Mouse (Mus musculus) G1E (cell line): Measurements from ENCODE around the gene Mfap4.

ENCODE experiments used
- CTCF ChIP-seq: IDR thresholded peaks from 2 replicates; pipeline ENCODE4 v1.5.1; 2012; ENCODE audit warnings: low read depth, low read length, inconsistent platforms, mixed read lengths
- GATA1 ChIP-seq: IDR thresholded peaks from 2 replicates; pipeline ENCODE4 v1.6.1; 2012; ENCODE audit warnings: borderline replicate concordance, low read length, inconsistent platforms, mixed read lengths
- GATA2 ChIP-seq: IDR thresholded peaks from 2 replicates; pipeline ENCODE4 v1.6.1; 2012; ENCODE audit warnings: low read depth, low read length, inconsistent platforms, borderline replicate concordance
- POLR2AphosphoS5 ChIP-seq: IDR thresholded peaks from 2 replicates; pipeline ENCODE4 v1.6.1; 2012; ENCODE audit warnings: low read depth, low read length, inconsistent platforms; ENCODE audit not compliant: insufficient replicate concordance
- TAL1 ChIP-seq: conservative IDR thresholded peaks from 2 replicates; pipeline ENCODE4 v1.6.1; 2012; ENCODE audit warnings: low read depth, low read length, inconsistent platforms, mixed read lengths

DNA sequence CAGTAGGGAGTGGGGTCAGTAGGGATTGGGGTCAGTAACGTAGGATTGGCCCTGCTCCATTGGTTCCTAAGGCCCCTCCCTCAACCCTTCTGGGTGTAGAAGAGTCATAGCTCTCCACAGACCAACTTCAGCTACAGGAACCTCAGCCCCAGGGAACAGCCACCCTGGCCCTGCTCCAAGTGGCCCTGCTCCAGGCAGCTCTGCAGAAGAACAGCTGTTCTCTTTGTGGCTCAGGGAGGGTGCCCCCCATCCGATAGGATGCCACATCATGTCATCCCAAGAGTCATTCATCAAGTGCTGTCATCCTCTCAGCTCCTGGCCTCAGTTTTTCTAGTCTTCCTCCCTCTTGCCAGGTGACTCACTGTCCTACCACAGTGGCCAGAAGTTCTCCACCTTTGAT, 2.2 kb downstream of the Mfap4 start:
- TF ChIP-seq CTCF, result no peak
- TF ChIP-seq GATA2, result no peak
- no peak for TF ChIP-seq GATA1
- TF ChIP-seq TAL1, result no peak
- TF ChIP-seq POLR2AphosphoS5, result no peak
